Mouse (Mus musculus): ENCODE data around the gene Hsbp1. TPM values are rescaled to one million over a fixed set of nuclear protein-coding genes. Genes with fewer than 3 reads are reported as not detected.

Gene Hsbp1
- polyA plus RNA-seq, 1 experiment: 140 TPM

DNA sequence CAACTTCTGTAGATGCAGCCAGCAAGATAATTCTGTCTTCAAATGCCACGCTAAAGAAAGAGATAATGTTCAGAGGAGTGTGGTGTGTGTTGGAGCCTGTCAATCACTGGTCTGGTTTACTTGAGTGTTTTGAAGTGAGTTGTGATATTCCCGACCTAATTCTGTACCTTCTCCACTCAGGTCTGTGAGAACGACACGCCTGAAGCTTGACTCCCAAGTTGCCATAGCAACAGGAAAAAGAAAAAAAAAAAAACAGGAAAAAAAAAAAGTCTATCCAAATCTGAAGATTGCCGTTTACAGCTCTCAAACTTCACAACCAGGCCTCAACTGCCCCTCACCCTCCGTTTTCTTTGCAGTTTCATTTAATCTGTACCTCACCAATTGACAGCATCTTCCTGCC, 21.1 kb upstream of the Hsbp1 start:
- Histone ChIP-seq H3K4me1 (ENCODE audit: control insufficient read depth, insufficient read depth, low read length) (no peaks in the 10 kb centered on the region), H3K9ac (ENCODE audit: low read depth, poor library complexity, severe bottlenecking) (no peak overlapping the region), H3K9me3 (replicated peaks; ENCODE audit: control insufficient read depth, insufficient read depth, low read length, poor library complexity, severe bottlenecking) (no peaks in the 10 kb centered on the region), H3K27ac (ENCODE audit: insufficient read depth, low read length) (no peak overlapping the region), H3K4me3 (ENCODE audit: low read depth, low read length) (no peak overlapping the region), H3K27me3 (ENCODE audit: control insufficient read depth, insufficient read depth, low read length, poor library complexity, severe bottlenecking) (no peaks in the 10 kb centered on the region), H3K36me3 (ENCODE audit: control insufficient read depth, insufficient read depth, low read length, poor library complexity, severe bottlenecking) (no peaks in the 10 kb centered on the region)
- no peak for TF ChIP-seq EP300 (IDR thresholded peaks at IDR 0.05; ENCODE audit: insufficient read depth, low read depth, low read length)
- TF ChIP-seq POLR2A (IDR thresholded peaks at IDR 0.05; ENCODE audit: insufficient read depth, low read length): no peak
- TF ChIP-seq CTCF (IDR thresholded peaks at IDR 0.05; ENCODE audit: low read depth, low read length): no peak

DNA sequence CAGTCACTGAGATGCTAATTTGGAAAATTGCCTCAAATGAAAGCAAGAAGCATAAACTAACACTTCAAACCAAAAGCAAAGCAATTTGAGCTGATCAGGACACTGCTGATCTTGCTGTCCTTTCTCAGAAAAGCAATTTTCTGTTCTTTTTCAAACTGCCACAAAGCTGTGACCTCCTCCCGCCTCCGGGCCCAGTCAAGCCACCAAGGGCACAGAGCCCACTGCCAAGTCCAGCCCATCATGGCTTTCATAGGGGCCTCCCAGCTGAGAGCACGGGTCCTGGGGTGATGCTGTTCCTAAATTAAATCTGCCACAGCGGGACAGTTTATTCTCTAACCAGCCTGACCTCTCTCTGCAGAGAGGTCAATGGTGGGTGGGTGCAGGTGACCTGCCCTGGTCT, 4.7 kb upstream of the Hsbp1 start:
- Histone ChIP-seq H3K9ac (ENCODE audit: low read depth, poor library complexity, severe bottlenecking) (no peak overlapping the region), H3K27ac (ENCODE audit: insufficient read depth, low read length) (no peak overlapping the region), H3K4me3 (ENCODE audit: low read depth, low read length) (no peak overlapping the region), H3K27me3 (ENCODE audit: control insufficient read depth, insufficient read depth, low read length, poor library complexity, severe bottlenecking) (no peaks in the 10 kb centered on the region), H3K4me1 (ENCODE audit: control insufficient read depth, insufficient read depth, low read length) (no peaks in the 10 kb centered on the region), H3K9me3 (replicated peaks; ENCODE audit: control insufficient read depth, insufficient read depth, low read length, poor library complexity, severe bottlenecking) (peaks cover 11% of the 10 kb centered on the region), H3K36me3 (ENCODE audit: control insufficient read depth, insufficient read depth, low read length, poor library complexity, severe bottlenecking) (no peaks in the 10 kb centered on the region)
- TF ChIP-seq POLR2A (IDR thresholded peaks at IDR 0.05; ENCODE audit: insufficient read depth, low read length) (no peak), CTCF (IDR thresholded peaks at IDR 0.05; ENCODE audit: low read depth, low read length) (no peak), EP300 (IDR thresholded peaks at IDR 0.05; ENCODE audit: insufficient read depth, low read depth, low read length) (no peak)

DNA sequence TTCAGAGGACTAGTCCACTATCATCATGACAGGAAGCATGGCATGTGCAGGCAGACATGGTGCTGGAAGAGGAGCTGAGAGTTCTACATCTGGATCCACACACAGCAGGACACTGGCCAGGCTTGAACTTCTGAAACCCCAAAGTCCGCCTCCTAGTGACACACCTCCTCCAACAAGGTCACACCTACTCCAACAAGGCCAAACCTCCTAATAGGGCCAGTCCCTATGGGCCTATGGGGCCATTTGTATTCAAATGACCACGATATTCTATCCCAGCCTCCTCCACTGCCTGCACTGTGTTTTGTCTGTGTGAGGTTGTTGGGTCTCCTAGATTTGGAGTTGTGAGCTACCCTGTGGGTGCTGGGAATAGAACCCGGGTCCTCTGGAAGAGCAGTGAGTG, 682 bp upstream of the Hsbp1 start:
- Histone ChIP-seq H3K27me3 (ENCODE audit: control insufficient read depth, insufficient read depth, low read length, poor library complexity, severe bottlenecking) (no peaks in the 10 kb centered on the region), H3K27ac (ENCODE audit: insufficient read depth, low read length) (peak overlapping the region; percentile 36; the same call in 1 of the 2 replicates), H3K4me3 (ENCODE audit: low read depth, low read length) (peak overlapping the region; percentile 68), H3K4me1 (ENCODE audit: control insufficient read depth, insufficient read depth, low read length) (no peaks in the 10 kb centered on the region), H3K9me3 (replicated peaks; ENCODE audit: control insufficient read depth, insufficient read depth, low read length, poor library complexity, severe bottlenecking) (peaks cover 5% of the 10 kb centered on the region), H3K36me3 (ENCODE audit: control insufficient read depth, insufficient read depth, low read length, poor library complexity, severe bottlenecking) (peaks cover 21% of the 10 kb centered on the region), H3K9ac (ENCODE audit: low read depth, poor library complexity, severe bottlenecking) (no peak overlapping the region; the same call in 1 of the 2 replicates)
- TF ChIP-seq CTCF (IDR thresholded peaks at IDR 0.05; ENCODE audit: low read depth, low read length): no peak
- TF ChIP-seq EP300 (IDR thresholded peaks at IDR 0.05; ENCODE audit: insufficient read depth, low read depth, low read length): no peak
- no peak for TF ChIP-seq POLR2A (IDR thresholded peaks at IDR 0.05; ENCODE audit: insufficient read depth, low read length)

DNA sequence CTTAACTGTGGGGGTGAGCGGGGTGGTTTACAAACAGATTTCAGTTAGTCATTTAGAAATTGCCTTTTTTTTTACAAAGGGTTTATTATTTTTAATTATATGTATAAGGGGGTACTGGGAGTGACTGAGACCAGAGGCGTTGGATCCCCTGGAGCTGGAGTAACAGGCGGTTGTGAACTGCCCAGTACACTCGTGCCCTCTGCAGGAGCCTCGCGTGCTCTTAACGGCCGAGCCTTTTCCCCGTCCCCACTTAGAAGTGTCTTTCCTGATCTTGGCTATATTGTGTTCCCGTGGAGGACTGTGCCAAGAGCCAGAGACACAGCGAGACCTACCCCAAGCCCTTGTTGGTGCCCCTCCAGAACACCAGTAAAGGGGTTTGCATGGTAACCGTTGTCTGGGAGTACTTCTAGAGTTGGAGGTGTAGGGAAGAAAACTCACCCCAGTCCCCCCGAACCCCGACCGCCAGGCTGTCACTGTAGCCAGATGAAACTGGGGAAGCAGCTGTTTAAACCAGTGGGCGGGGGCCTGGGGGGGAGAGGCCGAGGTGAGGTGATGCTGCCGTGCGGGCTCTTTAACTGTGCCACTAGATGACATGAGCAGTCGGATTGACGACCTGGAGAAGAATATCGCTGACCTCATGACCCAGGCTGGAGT, 868 bp downstream of the Hsbp1 start:
- no peak for TF ChIP-seq CTCF (IDR thresholded peaks at IDR 0.05; ENCODE audit: low read depth, low read length)
- TF ChIP-seq EP300 (IDR thresholded peaks at IDR 0.05; ENCODE audit: insufficient read depth, low read depth, low read length): no peak
- no peak for TF ChIP-seq POLR2A (IDR thresholded peaks at IDR 0.05; ENCODE audit: insufficient read depth, low read length)
- no peaks in the 10 kb centered on the region for H3K4me1 ChIP-seq (ENCODE audit: control insufficient read depth, insufficient read depth, low read length)
- no peaks in the 10 kb centered on the region for H3K9me3 ChIP-seq (replicated peaks; ENCODE audit: control insufficient read depth, insufficient read depth, low read length, poor library complexity, severe bottlenecking)
- no peaks in the 10 kb centered on the region for H3K27me3 ChIP-seq (ENCODE audit: control insufficient read depth, insufficient read depth, low read length, poor library complexity, severe bottlenecking)
- H3K9ac ChIP-seq (ENCODE audit: low read depth, poor library complexity, severe bottlenecking): peak overlapping the region; percentile 89
- peaks cover 29% of the 10 kb centered on the region for H3K36me3 ChIP-seq (ENCODE audit: control insufficient read depth, insufficient read depth, low read length, poor library complexity, severe bottlenecking)
- H3K27ac ChIP-seq (ENCODE audit: insufficient read depth, low read length): no peak overlapping the region
- peak overlapping the region; percentile 86 for H3K4me3 ChIP-seq (ENCODE audit: low read depth, low read length)

DNA sequence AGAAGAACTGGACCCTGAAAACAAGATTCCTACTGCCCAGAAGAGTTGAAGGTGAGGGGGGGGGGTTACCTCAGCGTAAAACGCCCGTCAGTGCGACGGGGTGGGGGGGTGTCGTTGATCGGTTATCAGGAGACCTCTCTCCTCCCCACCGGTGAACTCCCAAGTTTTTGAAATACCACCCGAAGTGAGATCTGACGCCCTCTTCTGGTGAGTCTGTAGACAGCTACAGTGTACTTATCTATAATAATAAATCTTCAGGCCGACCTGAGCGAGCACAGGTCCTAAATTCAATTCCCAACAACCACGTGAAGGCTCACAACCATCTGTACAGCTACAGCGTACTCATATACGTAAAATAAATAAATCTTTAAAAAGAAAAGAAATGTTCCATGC, 1.4 kb downstream of the Hsbp1 start:
- Histone ChIP-seq H3K4me1 (ENCODE audit: control insufficient read depth, insufficient read depth, low read length) (no peaks in the 10 kb centered on the region), H3K27ac (ENCODE audit: insufficient read depth, low read length) (no peak overlapping the region), H3K36me3 (ENCODE audit: control insufficient read depth, insufficient read depth, low read length, poor library complexity, severe bottlenecking) (peaks cover 29% of the 10 kb centered on the region), H3K9ac (ENCODE audit: low read depth, poor library complexity, severe bottlenecking) (peak overlapping the region; percentile 89), H3K9me3 (replicated peaks; ENCODE audit: control insufficient read depth, insufficient read depth, low read length, poor library complexity, severe bottlenecking) (no peaks in the 10 kb centered on the region), H3K4me3 (ENCODE audit: low read depth, low read length) (peak overlapping the region; percentile 86), H3K27me3 (ENCODE audit: control insufficient read depth, insufficient read depth, low read length, poor library complexity, severe bottlenecking) (no peaks in the 10 kb centered on the region)
- TF ChIP-seq CTCF (IDR thresholded peaks at IDR 0.05; ENCODE audit: low read depth, low read length): no peak
- TF ChIP-seq POLR2A (IDR thresholded peaks at IDR 0.05; ENCODE audit: insufficient read depth, low read length): no peak
- TF ChIP-seq EP300 (IDR thresholded peaks at IDR 0.05; ENCODE audit: insufficient read depth, low read depth, low read length): no peak

DNA sequence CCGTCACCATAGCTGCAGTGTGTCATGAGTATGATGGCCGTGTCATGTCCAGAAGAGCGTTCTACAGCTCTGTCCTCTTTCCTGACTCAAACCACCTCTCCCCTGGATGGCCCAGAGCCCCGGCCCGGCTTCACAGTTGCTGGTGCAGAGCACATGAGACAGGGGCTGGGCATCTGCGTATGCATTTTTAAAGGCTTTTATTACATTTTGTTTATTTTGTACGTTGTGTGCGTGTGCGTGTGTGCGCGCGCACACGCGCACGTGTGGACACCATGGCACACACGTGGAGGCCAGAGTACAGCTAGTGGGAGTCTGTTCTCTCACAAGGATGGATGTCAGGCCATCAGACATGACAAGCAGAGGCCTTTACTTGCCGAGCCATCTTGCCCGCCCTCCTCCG, 7.4 kb downstream of the Hsbp1 start:
- no peaks in the 10 kb centered on the region for H3K4me1 ChIP-seq (ENCODE audit: control insufficient read depth, insufficient read depth, low read length)

More for the DNA sequence above, 7.4 kb downstream of the Hsbp1 start:
- peaks cover 27% of the 10 kb centered on the region for H3K36me3 ChIP-seq (ENCODE audit: control insufficient read depth, insufficient read depth, low read length, poor library complexity, severe bottlenecking)
- H3K9ac ChIP-seq (ENCODE audit: low read depth, poor library complexity, severe bottlenecking): no peak overlapping the region
- H3K4me3 ChIP-seq (ENCODE audit: low read depth, low read length): no peak overlapping the region
- no peaks in the 10 kb centered on the region for H3K27me3 ChIP-seq (ENCODE audit: control insufficient read depth, insufficient read depth, low read length, poor library complexity, severe bottlenecking)
- no peak overlapping the region for H3K27ac ChIP-seq (ENCODE audit: insufficient read depth, low read length)
- no peak for TF ChIP-seq EP300 (IDR thresholded peaks at IDR 0.05; ENCODE audit: insufficient read depth, low read depth, low read length)
- no peak for TF ChIP-seq CTCF (IDR thresholded peaks at IDR 0.05; ENCODE audit: low read depth, low read length)
- no peak for TF ChIP-seq POLR2A (IDR thresholded peaks at IDR 0.05; ENCODE audit: insufficient read depth, low read length)
- H3K9me3 ChIP-seq (replicated peaks; ENCODE audit: control insufficient read depth, insufficient read depth, low read length, poor library complexity, severe bottlenecking): no peaks in the 10 kb centered on the region
